Mouse (Mus musculus) stomach, postnatal 0 days (tissue): Measurements from ENCODE around the gene Gsg1l.

Experiments used
- CTCF ChIP-seq: IDR thresholded peaks from 2 replicates; pipeline ENCODE4 v1.5.1; 2016; ENCODE audit warnings: antibody characterized with exemption, low read depth, mild to moderate bottlenecking, moderate library complexity
- EP300 ChIP-seq: optimal IDR thresholded peaks from 2 replicates; pipeline ENCODE3; 2016; ENCODE audit warnings: antibody characterized with exemption

GRCm38 (mm10) chr7:125975414-125975813 is 106.8 kb downstream of the Gsg1l start:
- TF ChIP-seq CTCF (no peak), EP300 (no peak)
